Mouse (Mus musculus) kidney, adult 9 months (tissue): ENCODE data around the gene Kdelr2.
A peak's percentile ranks its signal among the peaks of the same experiment; 100 is the strongest.

Experiments
- DNase-seq: peaks from one replicate; pipeline ENCODE4 v3.0.0; 2022

The Kdelr2 gene

DNA sequence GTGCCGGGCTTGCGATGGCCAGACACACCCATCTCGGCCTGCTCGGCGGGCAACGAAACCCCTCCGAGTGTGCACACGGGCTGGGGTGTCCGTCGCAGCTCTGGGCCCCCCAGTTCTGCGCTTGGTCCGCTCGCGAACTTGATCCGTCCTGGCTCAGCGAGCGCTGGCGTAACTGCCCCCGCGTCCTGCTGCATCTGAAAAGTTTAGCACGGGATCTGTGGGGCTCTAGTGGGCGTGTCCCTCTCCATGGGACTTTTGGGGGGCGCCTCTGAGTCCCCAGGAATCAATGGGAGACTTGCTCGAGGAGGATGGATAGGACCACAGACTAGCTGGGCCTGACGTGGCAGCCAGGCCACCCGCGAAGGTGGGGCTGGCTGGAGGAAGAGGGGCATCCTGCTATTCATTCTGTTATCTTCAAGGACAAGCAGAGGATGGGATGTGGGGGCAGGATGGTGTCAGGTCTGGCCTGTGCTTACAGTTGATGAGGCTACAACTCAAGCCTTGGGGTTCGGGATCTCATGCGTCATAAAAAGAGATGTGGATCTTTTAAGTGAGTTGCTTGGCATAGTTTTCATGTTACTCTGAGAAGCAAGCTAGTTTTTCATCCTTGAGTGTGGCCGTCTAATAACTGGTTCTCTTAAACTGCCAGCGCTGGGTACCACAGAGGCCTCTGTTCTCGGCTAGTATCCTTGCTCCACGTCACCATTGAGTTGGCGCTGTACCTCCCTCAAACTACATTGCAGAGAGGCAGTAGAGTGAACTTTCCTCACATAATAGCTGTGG is 701 bp downstream of the Kdelr2 start:
- DNase-seq = peak; percentile 46

DNA sequence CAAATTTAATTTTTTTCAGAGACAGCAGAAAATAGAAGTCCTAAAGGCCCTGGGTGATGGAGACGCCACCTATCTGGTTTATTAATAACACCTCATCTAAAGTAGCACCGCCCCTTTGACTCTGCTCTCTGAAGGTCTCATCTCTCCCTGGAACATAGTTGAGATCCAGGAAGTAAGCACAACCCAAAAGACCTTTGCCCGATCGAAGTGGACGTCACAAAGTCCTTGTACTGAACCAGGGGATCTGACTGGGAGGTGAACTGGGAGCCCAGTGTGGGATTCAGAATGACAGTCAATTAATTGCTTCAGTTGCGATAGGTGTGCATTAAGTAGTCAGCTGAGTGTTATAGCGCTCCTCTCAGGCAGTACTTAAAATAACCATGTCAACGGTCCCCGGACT is 1.6 kb downstream of the Kdelr2 start:
- peak; percentile 91 for DNase-seq

DNA sequence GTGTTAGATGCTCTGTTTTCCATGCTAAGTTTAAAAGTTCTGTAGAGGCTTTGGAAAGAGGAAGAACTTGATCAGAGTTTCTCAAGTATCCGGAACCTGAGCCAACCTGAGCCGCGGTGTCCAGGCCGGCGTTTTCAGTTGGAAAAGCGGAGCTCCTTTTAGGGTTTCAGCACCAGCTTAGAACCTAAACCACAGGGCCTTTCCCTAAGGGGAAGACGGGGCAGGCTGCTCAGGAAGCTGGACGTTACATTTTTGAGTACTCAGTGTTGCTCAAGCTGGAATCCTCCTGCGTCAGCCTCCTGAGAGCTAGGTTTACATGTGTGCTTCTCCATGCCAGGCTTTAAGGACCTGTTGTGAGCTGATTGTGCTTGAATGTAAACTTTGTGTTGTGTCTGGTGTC is 2.9 kb downstream of the Kdelr2 start:
- DNase-seq = no peak

DNA sequence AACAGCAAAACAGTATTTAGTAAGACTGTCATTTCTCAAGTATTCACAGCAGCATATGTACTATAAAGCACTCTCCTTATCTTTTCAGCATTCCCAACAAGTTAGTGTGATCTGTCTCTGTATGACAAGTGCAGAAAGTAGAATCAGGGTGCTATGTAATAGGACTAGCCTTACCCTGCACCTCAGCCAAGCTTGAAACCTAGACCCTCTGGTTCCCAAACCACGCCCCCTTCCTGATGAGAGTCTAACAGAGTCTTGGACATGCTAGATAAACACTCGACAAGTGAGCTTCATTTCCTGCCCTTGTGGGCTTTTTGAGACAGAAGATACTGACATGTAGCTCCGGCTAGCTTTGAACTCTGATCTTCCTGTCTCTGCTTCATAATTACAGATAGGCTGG is 5.6 kb downstream of the Kdelr2 start:
- DNase-seq = no peak

DNA sequence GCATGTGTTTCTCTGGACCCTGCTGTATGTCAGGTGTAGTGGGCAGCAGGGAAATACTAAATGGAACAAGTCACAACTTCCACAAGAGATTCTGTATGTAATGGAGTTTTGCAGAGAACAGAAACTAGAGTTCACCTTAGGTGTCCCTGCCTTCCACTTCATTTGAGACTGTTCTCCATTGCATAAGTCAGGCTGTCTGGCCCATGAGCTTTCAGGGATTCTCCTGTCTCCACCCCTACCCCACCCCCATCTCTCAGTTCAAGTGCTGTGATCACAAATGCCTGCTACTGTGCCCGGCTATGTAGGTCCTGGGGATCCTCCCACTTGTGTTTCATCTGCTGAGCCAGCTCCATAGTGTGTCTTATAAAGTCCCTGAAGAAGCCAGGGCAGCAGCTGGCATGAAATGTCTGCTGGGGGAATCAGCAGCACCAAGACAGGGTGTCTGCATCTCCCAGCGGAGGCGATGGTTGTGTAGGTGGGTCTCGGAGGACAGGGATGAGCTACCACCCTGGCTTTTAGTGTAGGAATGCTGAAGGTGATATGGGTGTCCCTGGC is 7.3 kb downstream of the Kdelr2 start:
- no peak for DNase-seq

DNA sequence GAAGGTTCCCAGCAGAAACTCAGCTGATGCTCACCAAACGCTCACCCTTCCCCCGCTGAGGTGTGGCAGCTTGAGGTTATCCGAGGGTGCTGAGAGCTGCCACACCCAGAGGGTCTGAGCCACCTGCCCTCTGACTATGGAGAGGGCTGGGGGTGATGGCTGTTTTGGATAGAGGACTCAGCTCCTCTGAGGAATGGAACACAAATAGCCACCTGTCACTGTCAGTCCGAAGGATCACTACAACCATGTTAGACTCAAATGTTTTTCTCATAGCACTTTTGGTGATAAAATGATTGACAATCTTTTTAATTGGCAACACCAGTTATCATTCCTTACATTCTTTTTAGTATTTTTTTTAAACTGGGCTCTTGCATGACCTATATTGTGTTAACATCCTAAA is 17.8 kb downstream of the Kdelr2 start:
- no peak for DNase-seq

DNA sequence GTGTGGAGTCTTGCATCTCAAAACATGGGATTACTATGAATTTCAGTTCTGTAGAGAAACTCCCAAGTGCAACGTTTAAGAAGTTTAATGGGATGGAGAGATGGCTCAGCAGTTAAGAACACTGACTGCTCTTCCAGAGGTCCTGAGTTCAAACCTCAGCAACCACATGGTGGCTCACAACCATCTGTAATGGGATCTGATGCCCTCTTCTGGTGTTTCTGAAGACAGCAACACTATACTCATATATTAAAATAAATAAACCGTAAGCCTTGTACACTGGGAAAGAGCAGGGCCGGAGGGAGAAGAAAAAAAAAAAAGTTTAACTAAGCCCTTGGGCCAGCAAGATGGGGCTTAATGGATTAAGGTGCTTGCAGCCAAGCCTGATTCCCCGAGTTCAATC is 19.4 kb downstream of the Kdelr2 start:
- DNase-seq = no peak

DNA sequence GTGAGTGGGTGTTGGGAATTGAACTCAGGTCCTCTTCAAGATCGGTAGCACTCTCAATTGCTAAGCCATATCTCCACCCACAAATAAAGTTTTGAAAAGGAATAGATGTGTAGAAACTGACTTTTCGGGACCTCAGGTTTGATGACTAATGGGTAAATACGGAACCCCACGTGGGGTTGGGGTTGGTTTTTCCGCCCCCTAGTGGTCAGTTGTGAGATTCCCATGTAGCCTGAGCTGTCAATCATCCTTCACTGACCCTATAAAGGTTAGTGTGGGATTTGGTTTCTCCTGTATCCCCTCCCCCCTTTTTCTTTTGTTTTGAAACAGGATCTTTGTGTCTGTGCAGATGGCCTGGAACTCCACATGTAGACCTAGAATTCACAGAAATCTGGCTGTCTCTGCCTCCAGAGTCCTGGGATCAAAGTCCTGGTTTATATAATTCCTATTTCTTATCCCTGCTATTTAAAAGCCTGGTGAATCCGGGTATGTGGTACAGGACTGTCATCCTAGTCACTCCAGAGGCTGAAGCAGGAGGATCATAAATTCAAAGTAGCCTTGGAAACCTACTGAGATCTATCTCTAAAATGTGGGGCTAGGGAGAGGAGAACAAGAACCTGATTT is 20.4 kb downstream of the Kdelr2 start:
- peak; percentile 67 for DNase-seq

DNA sequence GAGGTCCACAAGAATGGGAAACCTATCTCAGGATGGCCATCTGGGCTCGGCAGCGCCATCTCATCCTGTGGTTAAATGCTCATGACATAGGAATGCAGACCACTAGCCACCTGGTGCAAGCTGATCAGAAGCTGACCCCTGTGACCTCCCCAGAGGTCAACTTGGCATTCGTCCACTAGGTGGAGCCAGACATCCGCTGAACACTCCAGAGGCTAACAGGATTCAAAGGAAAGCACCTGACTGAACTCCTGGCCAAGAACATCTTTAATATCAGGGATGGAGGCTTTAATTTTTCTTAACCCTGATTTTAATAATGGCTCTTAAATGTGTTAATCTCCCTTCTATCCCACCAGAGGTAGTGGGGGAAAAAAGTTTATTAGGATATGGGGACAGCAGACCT is 30.8 kb downstream of the Kdelr2 start:
- DNase-seq = peak; percentile 79

DNA sequence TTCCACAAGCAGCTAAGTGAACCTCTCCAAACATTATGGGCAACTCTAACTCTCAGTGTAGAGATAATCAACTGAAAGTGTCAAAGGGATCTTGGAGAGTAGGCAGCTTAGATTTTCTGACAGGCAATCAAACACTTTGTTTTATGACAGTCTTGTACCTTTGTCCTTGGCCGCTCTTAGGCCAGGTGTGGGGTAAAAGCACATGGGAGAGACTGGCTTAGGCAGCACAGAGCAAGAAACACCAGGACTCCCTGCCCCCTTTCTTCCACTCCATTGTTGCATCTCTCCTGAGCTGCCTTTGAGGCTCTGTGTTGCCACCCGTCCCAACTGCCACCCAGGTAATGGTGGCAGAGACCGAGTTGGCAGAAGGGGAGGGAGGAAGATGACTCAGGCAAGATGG is 37.7 kb downstream of the Kdelr2 start:
- no peak for DNase-seq

DNA sequence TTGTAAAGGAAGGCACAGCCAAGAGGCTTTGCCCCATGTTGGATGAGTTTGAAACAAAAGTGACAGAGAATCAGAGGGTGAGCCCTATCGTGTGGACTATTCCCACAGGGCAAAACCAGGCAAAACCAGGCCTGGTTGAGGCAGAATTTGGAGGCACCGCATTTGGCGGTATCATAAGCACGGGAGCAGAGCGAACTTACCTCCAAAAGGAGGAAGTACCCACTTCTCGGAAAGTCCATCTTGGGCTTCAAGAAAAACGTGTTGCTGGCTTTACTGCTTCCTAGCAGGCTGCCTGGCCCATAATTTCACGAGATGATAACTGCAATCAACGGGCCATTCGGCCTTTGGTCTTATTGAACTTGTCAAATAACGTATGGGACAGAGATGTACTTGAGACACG is 38.1 kb downstream of the Kdelr2 start:
- DNase-seq = no peak

DNA sequence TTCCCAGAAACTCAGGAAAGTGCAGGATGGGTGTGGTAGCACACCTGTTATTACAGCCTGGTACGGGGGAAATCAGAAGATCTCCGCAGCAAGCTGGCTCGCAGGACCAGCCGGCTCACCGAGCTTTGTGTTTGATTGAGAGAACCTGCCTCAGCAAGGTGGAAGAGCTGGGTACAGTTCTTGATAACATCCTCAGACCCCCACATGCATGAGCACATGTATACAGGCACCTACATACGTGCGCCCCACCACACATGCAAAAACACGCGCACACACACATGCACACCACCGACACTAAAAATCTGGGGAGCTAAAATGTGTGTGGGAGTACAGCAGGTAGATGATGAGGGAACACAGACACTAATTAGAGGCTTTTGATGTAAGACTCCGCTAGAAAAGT is 60.0 kb downstream of the Kdelr2 start:
- DNase-seq = no peak

DNA sequence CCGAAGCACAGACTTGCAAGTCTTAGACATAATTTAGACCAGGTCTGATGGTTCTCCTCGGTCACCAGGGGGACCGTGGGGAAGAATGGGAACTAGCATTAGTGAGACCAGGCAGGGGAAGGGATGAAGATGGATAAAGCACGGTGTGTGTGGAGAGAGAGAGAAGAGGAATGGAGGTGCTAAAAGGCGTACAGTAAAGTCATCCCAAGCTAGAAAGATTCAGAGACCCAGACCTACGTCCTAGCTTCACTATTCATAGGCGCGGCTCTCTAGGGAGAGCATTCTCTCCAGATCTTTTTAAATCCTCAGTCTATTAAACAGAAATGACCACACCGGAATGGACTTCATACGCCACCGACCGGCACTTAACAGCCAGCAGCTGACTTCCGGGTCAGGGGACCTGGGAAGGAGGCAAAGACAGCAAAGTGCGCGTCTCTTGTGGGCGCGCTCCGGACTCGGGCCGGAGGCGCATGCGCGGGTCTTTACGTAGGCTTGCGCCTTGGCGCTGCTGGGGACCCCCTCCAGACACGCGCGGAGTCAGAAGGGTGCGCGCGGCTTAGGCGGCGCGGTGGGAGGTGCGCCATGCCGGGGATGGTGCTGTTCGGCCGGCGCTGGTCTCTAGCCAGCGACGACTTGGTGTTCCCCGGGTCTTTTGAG is 60.6 kb downstream of the Kdelr2 start, which contains the start of gene Daglb:
Gene Daglb (plus strand): TSS at position 485 of the 657 bp plus-strand sequence.
- peak; percentile 88 for DNase-seq

DNA sequence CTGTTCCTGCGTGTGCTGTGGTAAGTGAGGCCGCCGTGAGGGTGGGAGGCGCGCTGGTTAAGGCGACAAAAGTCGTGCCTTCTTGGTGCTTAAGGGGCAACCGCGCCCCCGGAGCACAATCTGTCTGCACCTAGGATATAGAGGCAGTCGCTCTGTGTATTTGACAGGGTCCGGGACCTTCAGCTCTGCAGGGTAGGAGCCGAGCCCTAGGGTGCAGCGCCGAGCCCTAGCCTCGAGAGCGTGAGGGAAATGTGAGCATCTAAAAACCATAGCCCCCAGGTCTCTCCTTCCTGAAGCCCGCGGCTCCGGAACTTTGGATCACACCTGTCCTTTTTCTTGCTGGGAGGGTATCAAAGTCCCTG is 61.1 kb downstream of the Kdelr2 start:
- DNase-seq = no peak

DNA sequence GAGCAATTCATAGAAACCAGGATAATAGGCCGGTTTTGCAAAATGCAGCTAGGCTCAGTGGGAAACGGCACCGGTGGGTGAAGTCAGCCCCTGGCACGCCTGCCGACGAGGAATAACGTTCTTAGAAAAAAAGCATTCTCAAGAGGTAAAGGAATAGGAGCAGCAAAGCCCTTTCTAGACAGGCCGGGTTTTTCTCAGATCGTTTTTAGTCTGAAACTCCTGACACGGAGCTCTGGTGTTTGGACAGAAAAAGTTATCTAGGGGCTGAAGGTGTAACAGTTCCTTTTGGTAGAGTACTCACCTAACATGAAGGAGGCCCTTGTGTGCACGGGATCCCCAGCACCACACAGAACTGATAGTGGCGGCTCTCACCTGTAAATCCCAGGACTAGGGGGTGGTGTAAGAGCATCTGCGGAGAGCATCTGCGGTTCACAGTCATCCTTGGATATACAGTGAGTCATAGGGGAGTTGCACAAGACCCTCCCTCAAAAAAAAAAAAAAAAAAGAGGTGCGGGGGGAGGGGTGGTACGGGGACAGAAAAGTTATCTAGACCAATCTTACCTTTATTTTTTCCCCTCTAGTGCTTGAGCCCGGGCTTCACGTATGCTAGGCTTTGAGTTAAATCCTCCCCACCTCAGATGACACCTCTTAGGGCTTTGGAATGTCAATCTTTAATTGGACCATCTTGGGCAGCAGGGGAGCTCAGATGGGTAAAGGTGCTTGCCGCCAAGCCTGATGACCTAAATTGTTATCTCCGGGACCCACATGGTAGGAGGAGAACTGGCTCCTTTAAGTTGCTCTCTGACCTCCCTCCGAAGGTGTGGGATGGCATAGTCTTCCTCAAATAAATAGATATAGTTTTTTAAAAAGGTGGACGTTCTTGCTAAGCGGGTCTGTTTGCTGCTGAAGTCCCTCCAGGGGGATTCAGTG is 61.8 kb downstream of the Kdelr2 start:
- no peak for DNase-seq

DNA sequence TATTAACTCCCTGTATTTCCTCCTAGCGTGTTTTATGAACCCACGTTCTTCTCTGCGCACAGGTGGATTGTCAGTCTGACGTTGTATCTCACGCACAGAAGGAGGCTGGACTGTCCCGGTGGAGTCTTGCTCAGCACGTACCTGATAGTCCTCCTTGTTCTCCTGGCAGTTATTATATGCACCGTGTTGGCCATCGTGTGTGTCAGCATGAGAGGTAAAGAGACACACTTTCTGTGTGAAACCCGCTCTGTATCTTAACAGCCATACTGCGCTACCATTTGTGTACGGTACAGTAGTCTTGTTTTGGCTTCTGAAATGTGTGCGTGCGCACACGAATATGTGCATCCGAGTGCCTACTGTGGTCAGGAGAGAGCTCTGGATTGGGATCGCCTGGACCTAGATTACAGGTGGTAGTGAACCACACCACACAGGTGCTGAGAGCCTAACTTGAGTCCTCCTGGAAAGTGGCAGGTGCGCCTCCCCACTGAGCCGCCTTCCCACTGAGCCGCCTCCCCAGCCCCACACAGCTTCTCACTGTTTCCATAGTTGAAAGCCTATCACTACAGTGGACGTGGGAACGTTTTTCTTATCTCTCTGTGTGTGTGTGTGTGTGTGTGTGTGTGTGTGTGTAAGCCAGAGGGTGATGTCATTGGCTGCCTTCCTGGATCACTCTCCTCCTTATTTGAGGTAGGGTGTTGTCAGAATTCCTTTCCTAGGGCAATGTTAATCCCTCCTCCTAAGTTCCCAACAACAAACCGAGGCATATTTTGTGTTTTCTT is 63.4 kb downstream of the Kdelr2 start:
- no peak for DNase-seq

DNA sequence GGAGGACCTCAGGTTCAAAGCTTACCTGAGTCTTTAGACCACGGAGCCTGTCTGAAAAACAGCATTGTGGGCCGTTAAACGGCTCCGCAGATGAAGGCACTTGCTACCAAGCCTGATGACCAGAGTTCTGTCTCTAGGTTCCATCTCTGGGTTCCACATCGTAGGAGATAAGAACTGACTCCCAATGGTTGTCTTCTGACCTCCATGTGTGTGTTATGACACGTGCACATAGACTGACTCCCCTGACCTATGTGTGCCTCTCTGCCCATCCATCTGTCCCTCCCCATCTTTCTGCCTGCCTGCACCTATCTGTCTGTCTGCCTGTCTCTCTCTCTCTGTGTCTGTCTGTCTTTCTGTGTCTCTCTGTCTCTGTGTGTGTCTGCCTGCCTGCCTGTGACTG is 64.3 kb downstream of the Kdelr2 start:
- DNase-seq = no peak

DNA sequence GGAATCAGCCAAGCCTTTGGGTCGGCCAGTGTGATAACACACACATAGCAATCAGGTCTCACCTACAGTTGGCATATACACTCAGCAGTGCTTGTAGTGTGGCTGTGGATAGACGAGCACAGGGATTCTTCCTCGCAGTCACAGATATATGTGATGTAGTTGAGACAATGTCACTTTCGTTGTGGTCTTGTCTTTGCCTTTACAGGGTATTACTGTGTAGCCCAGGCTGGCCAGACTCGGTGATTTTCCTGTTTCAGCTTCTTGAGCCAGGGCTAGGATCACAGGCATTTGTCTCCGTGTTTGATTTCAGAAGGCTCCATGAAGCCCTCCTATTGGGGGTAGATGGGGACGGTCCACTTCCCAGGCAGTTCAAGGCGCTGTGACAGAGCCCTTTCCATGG is 66.0 kb downstream of the Kdelr2 start:
- DNase-seq = no peak

DNA sequence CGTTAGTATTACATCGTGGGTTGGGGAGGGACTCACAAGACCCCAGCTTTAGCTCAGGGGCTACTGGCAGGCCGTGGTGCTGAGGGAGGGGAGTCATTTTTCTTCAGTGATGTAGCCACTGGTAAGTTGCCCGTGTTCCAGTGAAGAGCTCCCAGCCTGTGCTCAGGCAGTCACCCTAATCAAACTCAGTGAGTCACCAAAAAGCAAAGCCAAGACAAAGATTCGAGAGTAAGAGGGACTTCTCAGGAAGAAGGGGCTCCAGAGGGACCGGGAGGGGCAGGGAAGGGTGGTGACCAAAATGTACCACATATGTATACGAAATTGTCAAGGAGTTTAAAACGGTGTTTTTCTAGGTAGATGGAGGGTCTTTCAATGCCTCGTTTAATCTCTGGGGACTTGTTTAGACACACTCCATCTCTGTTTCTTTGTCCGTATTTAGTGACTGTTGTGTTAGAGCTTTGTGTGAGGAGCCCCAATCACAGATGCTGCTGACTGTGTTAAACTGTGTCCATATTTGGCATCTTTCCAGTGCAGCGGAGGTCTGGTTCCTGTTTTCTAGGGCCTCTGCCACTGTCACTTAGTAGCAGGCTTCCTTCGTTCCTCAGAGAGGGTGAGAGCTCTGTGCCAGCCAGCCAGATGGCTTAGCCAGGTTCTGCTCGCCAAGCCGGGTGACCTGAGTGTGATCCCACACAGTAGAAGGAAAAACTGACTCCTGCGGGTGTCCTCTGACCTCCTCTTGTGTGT is 67.0 kb downstream of the Kdelr2 start:
- peak; percentile 26 for DNase-seq

DNA sequence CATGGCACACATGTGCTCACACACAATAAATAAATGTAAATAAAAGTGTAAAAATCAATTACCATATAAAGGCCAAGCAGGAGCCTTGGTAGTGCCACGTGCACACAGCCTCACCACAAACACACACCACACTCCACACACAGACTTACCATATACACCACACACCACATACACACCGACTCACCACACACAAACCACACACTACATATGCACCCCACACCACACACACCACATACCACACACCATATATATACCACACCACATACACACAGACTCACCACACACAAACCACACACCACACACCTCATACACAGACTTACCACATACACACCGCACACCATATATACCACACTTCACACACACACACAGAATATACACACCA is 67.5 kb downstream of the Kdelr2 start:
- no peak for DNase-seq
